ENCODE assay signal across 23 mouse cellular contexts in the genomic region with DNA sequence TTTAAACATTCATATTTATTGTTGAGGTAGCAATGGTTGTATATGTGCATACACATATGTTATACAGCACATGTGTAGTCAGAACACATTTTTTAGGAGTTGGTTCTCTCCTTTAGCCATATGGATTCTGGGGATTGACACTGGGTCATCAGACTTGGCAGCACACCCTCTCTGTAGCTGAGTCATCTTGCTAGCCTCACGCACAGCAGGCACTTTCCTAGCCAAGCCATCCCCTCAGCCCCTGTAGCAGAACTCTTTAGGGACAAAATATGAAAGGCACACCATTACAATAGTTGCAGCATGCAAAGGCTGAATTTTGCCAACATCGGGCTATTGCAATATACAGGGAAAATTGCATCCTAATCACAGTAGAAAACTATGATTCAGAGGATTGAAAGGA.
DNase-seq lines count a peak whose midpoint lies in the region; ATAC-seq lines count a peak whose summit lies in the region.
"Had no signal": no experiment of that assay in that cellular context is flagged by ENCODE, and none has a peak within 500 bp of the region (broad histone marks: within the 10 kb centered on the region; RNA-seq: fewer than 3 reads in every experiment).

No protein-coding gene starts in this region.

- no peaks in the 10 kb centered on the region for H3K9me3 ChIP-seq in kidney, embryonic 14.5 days (ENCODE audit: control insufficient read depth, low read length)
- H3K9me3 ChIP-seq: embryonic facial prominence, embryonic 12.5 days; forebrain, embryonic 12.5 days; heart, embryonic 13.5 days had no signal

- peak; percentile 3 for DNase-seq in left cerebral cortex, postnatal 4 days
- DNase-seq in left cerebral cortex, postnatal 10 days (ENCODE audit: extremely low spot score in 1 of 2, low spot score in 2 of 2): no peak
- DNase-seq in cerebellum, adult 18-20 months: peak; percentile 51 to 55
- DNase-seq in cerebellum, adult 9-11 months: peak; percentile 27
- peak; percentile 42 to 48 for DNase-seq in cerebellum, postnatal 36 days
- DNase-seq in lung, postnatal 14 days: no peak
- DNase-seq in heart, adult 11 months: no peak
- DNase-seq: adrenal gland, adult 2 months; adrenal gland, postnatal 25 days; embryo, embryonic 11 days; forebrain, postnatal 0 days; gastrocnemius, adult 2 months; gastrocnemius, postnatal 25 days; heart, postnatal 36 days; kidney, adult 11 months; kidney, adult 9 months had no signal

- intact Hi-C loops in left cerebral cortex, postnatal 4 days (cut with DNase I): no loop called here
- intact Hi-C loops in left cerebral cortex, postnatal 10 days (cut with DNase I): no loop called here

- H3K9ac ChIP-seq in kidney, embryonic 14.5 days (ENCODE audit: low read depth, low read length): no peak overlapping the region
- H3K9ac ChIP-seq: embryonic facial prominence, embryonic 12.5 days; forebrain, embryonic 12.5 days; forebrain, postnatal 0 days; heart, embryonic 13.5 days had no signal

- H3K27me3 ChIP-seq in kidney, embryonic 14.5 days (ENCODE audit: control insufficient read depth, insufficient read depth, low read length): no peaks in the 10 kb centered on the region
- H3K27me3 ChIP-seq: CH12.LX; embryonic facial prominence, embryonic 12.5 days; forebrain, embryonic 12.5 days; heart, embryonic 13.5 days had no signal

- WGBS in kidney, embryonic 14.5 days: 90% methylated on average over 2 of the region's 2 CpGs

- ATAC-seq in kidney, embryonic 14.5 days (ENCODE audit: low FRiP score, low TSS enrichment): no peak
- ATAC-seq: forebrain, postnatal 0 days; hindbrain, embryonic 16.5 days; inflammation-experienced regulatory T-cells, adult 6 months had no signal

- H3K36me3 ChIP-seq in kidney, embryonic 14.5 days (ENCODE audit: control insufficient read depth, insufficient read depth, low read length): no peaks in the 10 kb centered on the region
- H3K36me3 ChIP-seq: embryonic facial prominence, embryonic 12.5 days; forebrain, embryonic 12.5 days; heart, embryonic 13.5 days had no signal

- H3K4me1 ChIP-seq in kidney, embryonic 14.5 days (ENCODE audit: control insufficient read depth, insufficient read depth, low read length): no peaks in the 10 kb centered on the region
- H3K4me1 ChIP-seq: embryonic facial prominence, embryonic 12.5 days; forebrain, embryonic 12.5 days had no signal

- no peak overlapping the region for H3K27ac ChIP-seq in kidney, embryonic 14.5 days (ENCODE audit: low read depth, low read length)
- H3K27ac ChIP-seq: embryonic facial prominence, embryonic 12.5 days; forebrain, embryonic 12.5 days; gastrocnemius, adult 2 months; heart, embryonic 13.5 days had no signal

- H3K4me2 ChIP-seq in kidney, embryonic 14.5 days (replicated peaks; ENCODE audit: low read depth, low read length): no peak overlapping the region
- H3K4me2 ChIP-seq: embryonic facial prominence, embryonic 12.5 days; forebrain, embryonic 12.5 days; heart, embryonic 13.5 days had no signal

- H3K4me3 ChIP-seq in kidney, embryonic 14.5 days (ENCODE audit: low read length): no peak overlapping the region
- H3K4me3 ChIP-seq: embryonic facial prominence, embryonic 12.5 days; forebrain, embryonic 12.5 days; gastrocnemius, adult 2 months; heart, embryonic 13.5 days had no signal

Comparison
In these comparisons a context has a peak if more than half of its experiments do, and no peak if none do; other contexts are left out.
1. DNase-seq: peak in left cerebral cortex, postnatal 4 days (single experiment), cerebellum, adult 18-20 months (2 of 2), cerebellum, adult 9-11 months (single experiment) and cerebellum, postnatal 36 days (2 of 2); none in left cerebral cortex, postnatal 10 days (0 of 2), lung, postnatal 14 days (single experiment) and heart, adult 11 months (single experiment).